Mouse (Mus musculus): ENCODE measurements around the gene Kif2c.

Kif2c gene

GRCm38 (mm10) chr4:117132794-117133143 lies 49.7 kb downstream of the Kif2c start:
- no peak for TF ChIP-seq GATA4 (IDR thresholded peaks at IDR 0.05; ENCODE audit: insufficient replicate concordance, low read length)

- TF ChIP-seq GATA4 (IDR thresholded peaks at IDR 0.05; ENCODE audit: insufficient replicate concordance, low read length), result no peak
Measured at GRCm38 (mm10) chr4:117131890-117132793, 50.3 kb downstream of the Kif2c start.

GRCm38 (mm10) chr4:117131198-117131597 lies 51.2 kb downstream of the Kif2c start:
- TF ChIP-seq GATA4 (IDR thresholded peaks at IDR 0.05; ENCODE audit: insufficient replicate concordance, low read length), result no peak

- TF ChIP-seq GATA4 (IDR thresholded peaks at IDR 0.05; ENCODE audit: insufficient replicate concordance, low read length), result no peak
Measured at GRCm38 (mm10) chr4:117130790-117131189, 51.6 kb downstream of the Kif2c start.

GRCm38 (mm10) chr4:117127991-117128686 lies 54.3 kb downstream of the Kif2c start:
- no peak for TF ChIP-seq GATA4 (IDR thresholded peaks at IDR 0.05; ENCODE audit: insufficient replicate concordance, low read length)

- TF ChIP-seq GATA4 (IDR thresholded peaks at IDR 0.05; ENCODE audit: insufficient replicate concordance, low read length), result no peak
Measured at GRCm38 (mm10) chr4:117126675-117127290, 55.7 kb downstream of the Kif2c start, which contains the start of gene Tctex1d4. Tctex1d4 (plus strand) TSS chr4:117126794.

- TF ChIP-seq GATA4 (IDR thresholded peaks at IDR 0.05; ENCODE audit: insufficient replicate concordance, low read length), result peak; percentile 14; the same call in 1 of the 2 replicates
Measured at GRCm38 (mm10) chr4:117125910-117126674, 56.3 kb downstream of the Kif2c start.

- TF ChIP-seq GATA4 (IDR thresholded peaks at IDR 0.05; ENCODE audit: insufficient replicate concordance, low read length), result no peak
Measured at GRCm38 (mm10) chr4:117125348-117125909, 57.0 kb downstream of the Kif2c start, which contains the start of gene Btbd19. Btbd19 (minus strand) TSS chr4:117125725.

GRCm38 (mm10) chr4:117124518-117125347 lies 57.7 kb downstream of the Kif2c start:
- no peak for TF ChIP-seq GATA4 (IDR thresholded peaks at IDR 0.05; ENCODE audit: insufficient replicate concordance, low read length)

- no peak for TF ChIP-seq GATA4 (IDR thresholded peaks at IDR 0.05; ENCODE audit: insufficient replicate concordance, low read length)
Measured at GRCm38 (mm10) chr4:117124218-117124517, 58.3 kb downstream of the Kif2c start.

- no peak for TF ChIP-seq GATA4 (IDR thresholded peaks at IDR 0.05; ENCODE audit: insufficient replicate concordance, low read length)
Measured at GRCm38 (mm10) chr4:117123546-117124217, 58.8 kb downstream of the Kif2c start.

- TF ChIP-seq GATA4 (IDR thresholded peaks at IDR 0.05; ENCODE audit: insufficient replicate concordance, low read length), result no peak
Measured at GRCm38 (mm10) chr4:117122209-117122608, 60.2 kb downstream of the Kif2c start.
